Mouse (Mus musculus) left cerebral cortex, adult 2 months (tissue): Measurements from ENCODE around the gene Pde3a. TPM values are rescaled to one million over a fixed set of nuclear protein-coding genes. Genes with fewer than 3 reads are reported as not detected.

ENCODE experiments used
- DNase-seq, 2 experiments: peaks; one replicate each; pipeline ENCODE4 v3.0.0; 2021 to 2022; ENCODE audit warnings: low spot score in 2 of 2, mixed read lengths in 1 of 2; ENCODE audit errors: extremely low spot score in 1 of 2
- H3K27ac ChIP-seq: fragments of 200-600 bp; 2 replicates; pipeline ENCODE4 v1.8.1; 2022
- H3K4me3 ChIP-seq: fragments of 200-600 bp; 2 replicates; pipeline ENCODE4 v1.8.1; 2022
- CTCF ChIP-seq: fragments of 200-600 bp; IDR thresholded peaks from 2 replicates; pipeline ENCODE4 v1.8.1; 2022; ENCODE audit warnings: antibody characterized with exemption, mild to moderate bottlenecking, moderate library complexity
- intact Hi-C: fragments of 180-260 bp; cut with DNase I; formaldehyde crosslinking; loops from one replicate; pipeline ENCODE4 v1.15.1; 2025
- total RNA-seq, 2 experiments: library from RNA; stranded (reverse); gene quantifications; 2 replicates each; pipeline ENCODE4 v1.2.3; 2021

Gene Pde3a
- total RNA-seq, 2 experiments from 2014 or later = 1.4 to 1.8 TPM

DNA sequence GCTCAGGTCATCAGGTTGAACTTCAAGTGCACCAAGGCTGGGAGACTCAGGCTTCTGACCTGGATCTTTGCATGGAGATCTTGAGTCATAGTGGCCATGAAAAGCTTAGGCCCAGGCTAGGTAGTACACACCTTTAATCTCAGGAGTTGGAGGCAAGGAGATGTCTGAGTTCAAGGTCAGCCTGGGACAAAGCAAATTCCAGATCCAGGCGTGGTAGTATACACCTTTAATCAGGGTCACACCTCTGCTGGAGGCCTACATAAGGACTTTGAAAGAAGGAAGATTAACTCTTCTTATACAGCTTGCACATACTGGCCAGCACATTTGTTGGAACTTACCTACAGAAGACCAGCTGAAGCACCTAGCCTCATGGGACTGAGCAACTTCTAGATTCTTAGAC lies 86.8 kb downstream of the Pde3a start:
- no peak overlapping the region for H3K4me3 ChIP-seq
- no peak for DNase-seq
- TF ChIP-seq CTCF = no peak
- H3K27ac ChIP-seq = no peak overlapping the region
- intact Hi-C loops = no loop called here

DNA sequence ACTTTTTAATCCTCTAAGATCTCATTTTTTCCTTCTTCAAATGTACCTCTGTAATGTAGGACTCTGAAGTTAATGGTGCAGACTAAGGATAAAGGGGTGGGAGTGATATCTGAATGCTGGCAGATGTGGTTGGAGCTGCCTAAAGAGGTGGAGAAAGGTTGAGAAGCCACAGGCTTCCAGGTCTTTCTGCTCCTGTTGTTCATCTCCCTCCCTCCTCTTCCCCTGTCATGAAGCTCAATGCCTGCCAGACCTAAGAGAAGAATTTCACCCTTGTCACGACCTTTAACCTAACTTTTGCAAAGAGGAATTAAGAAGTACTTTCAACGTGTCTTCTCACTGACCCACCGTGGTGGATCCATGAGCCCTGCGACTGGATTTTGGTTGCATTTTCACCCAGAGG lies 87.4 kb downstream of the Pde3a start:
- intact Hi-C loops = no loop called here
- DNase-seq = no peak
- TF ChIP-seq CTCF = no peak
- no peak overlapping the region for H3K27ac ChIP-seq
- H3K4me3 ChIP-seq = no peak overlapping the region

DNA sequence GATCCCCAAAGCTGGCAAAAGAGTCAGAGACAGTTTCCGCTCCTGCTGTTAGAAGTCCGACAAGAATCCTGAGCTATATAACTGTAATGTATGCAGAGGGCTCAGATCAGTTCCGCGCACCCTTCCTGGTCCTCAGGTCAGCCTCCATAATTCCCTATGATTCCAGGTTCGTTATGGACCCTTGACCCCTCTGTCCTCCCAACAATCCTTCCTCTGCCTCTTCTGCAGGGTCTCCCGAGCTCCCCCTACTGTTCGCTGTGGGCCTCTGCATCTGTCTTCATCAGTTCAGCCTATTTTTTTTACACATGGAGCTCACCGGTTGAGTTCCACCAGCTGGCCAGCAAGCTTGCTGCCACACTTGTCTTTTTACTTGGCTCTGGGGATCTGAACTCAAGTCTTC lies 88.6 kb downstream of the Pde3a start:
- Histone ChIP-seq H3K27ac (no peak overlapping the region), H3K4me3 (no peak overlapping the region)
- intact Hi-C loops = no loop called here
- peak; percentile 48 for TF ChIP-seq CTCF
- no peak for DNase-seq

DNA sequence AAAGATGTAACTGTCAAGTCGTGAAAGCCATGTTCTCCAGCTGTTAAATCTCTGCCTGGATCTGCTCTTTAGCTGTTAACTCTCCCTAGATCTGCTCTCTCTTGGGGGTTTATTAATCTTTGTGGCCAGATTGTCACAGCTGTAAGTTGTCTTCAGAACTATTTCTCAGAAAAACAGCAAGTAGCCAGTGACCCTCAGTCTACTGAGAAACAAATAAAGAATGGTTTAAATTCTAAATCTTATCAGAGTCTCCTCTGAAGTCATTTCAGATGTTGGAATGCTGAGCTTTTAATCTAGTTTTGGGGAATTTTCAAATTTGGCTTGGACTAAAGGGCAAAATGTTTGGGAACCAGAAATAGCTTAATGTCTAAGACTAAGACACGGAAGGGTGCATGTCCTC lies 92.3 kb downstream of the Pde3a start:
- Histone ChIP-seq H3K4me3 (no peak overlapping the region), H3K27ac (no peak overlapping the region)
- TF ChIP-seq CTCF = no peak
- intact Hi-C loops = no loop called here
- no peak for DNase-seq

DNA sequence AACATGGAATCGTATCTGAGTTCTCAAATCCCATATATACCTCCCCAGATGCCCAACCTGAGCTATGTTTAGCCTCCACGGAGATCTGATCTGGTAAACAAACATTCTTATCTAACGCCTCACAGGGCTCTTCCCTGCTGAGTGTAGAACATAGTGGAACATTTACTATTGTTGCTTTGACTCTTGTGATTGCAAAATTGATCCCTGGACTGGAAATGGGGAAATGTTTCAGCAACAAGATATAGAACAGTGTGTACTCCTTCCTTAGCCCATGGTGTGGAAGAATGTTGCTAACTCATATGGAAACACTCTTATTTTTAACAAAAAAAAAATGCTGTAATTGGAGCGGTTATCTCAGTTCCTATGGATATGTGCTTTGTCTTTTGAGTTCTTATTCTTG lies 98.8 kb downstream of the Pde3a start:
- TF ChIP-seq CTCF = no peak
- H3K27ac ChIP-seq = no peak overlapping the region
- DNase-seq = no peak
- no peak overlapping the region for H3K4me3 ChIP-seq
- intact Hi-C loops = no loop called here

DNA sequence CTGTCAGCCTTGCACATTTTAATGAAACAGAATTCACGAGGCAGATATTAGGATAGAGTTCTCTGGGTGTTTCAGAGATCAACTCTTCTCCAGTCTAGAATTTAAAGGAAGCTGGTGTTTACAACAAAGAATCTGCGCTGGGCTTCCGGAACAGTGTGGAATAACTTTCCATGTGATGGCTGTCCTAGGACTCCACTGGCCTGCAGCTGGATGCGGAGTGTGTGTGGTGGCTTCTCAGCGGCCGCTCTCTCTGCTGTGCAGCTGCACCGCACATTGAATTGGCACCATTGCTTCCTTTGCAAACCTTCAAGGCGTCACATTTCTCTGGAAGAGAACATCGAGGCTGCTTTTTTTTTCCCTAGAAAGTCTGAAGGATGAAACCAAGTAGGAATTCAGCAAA lies 99.5 kb downstream of the Pde3a start:
- intact Hi-C loops = no loop called here
- Histone ChIP-seq H3K27ac (no peak overlapping the region), H3K4me3 (no peak overlapping the region)
- DNase-seq = no peak
- TF ChIP-seq CTCF = no peak

DNA sequence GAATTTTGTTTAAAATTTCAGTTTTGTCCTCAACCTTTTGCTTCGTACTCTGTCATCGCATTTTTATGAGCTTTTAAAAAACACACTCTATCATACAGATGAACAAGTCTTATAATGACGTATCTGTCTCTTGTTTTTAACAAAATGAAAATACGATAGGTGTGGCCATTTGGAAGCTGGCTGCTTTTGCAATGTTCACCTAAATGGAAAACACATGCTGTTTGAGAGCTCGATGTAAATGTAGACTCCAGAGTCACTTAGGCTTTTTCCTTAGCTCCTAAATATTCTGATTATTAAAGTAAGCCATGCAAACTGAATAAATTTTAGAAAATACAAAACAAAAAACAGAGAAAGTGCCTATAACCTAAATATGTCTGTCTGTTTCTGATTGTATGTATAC lies 101.2 kb downstream of the Pde3a start:
- Histone ChIP-seq H3K27ac (no peak overlapping the region), H3K4me3 (no peak overlapping the region)
- intact Hi-C loops = no loop called here
- no peak for DNase-seq
- TF ChIP-seq CTCF = no peak

DNA sequence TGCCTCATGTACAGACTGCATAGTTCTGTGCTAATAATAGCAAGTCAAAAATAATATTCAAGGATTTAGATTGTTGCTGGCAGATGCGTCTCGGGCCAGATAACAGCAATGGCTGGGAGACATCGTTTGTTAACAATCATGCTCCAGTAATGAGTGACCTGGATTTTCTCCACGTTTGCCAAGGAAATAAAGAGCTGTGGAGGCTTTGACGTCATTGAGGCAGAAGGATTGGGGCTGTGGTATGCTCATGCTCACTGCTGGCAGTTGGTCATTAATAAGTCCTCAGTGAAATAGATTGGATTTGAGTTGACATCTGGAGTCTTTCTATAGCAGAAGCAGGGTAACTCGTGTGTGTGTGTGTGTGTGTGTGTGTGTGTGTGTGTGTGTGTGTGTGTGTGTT lies 103.2 kb downstream of the Pde3a start:
- no peak for TF ChIP-seq CTCF
- DNase-seq = no peak
- intact Hi-C loops = no loop called here
- Histone ChIP-seq H3K27ac (no peak overlapping the region), H3K4me3 (no peak overlapping the region)

DNA sequence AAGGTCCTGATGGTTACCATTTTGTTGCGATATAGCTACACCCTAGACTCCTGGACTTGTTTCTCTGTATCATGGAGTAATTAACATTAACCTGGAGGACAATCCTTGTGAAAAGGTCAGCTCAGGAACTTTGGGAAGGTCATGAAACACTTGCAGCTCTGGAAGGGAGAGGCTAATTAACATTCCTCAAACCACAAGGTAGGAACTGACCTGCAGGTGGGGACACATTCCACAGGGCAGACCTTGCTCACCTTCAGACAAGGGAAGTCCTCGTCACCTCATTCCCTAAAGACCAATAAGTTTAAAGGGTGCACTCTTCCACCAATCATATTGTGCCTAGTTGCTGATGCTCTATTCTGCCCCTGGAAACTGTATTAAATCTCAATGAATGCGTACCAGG lies 114.6 kb downstream of the Pde3a start:
- Histone ChIP-seq H3K27ac (no peak overlapping the region), H3K4me3 (no peak overlapping the region)
- TF ChIP-seq CTCF = no peak
- no peak for DNase-seq
- intact Hi-C loops = no loop called here

DNA sequence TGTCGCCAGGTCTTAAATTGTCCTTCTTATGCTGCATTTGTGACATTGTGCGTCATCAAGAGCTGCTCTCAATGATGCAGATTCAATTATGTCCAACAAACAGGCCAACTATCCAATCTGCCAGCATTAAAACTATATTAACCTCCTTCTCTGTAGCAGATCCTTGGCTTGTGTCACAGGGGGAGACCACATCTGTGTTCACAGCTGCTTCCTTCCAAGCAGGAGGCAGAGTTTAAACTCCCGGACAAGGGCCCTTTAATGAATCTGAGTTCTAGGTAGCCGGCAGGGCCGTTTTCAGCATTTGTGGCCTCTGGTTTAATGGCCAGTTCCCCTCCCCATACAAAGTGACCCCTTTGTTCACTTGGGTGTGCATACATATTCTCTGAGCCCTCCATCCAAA lies 118.0 kb downstream of the Pde3a start:
- intact Hi-C loops = no loop called here
- no peak overlapping the region for H3K4me3 ChIP-seq
- H3K27ac ChIP-seq = no peak overlapping the region
- no peak for DNase-seq
- TF ChIP-seq CTCF = no peak

DNA sequence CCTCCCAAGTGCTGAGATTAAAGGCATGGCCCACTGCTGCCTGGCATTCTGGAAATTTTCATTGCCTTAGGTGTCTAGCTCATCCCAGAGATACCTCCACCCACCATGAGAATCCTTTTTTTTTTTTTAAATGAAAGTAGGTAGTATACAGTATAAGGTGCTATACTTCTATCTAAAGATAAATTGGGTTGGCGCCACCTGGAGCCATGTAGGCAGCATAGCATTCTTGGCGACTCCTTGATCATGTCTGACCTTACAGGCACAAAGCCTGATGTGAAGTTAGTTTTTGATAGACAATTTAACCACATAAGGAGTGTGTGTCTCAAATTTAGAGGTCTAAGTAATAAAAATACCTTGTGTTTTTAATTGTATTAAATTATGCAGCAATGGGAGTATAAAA lies 123.6 kb downstream of the Pde3a start:
- intact Hi-C loops = loop anchor here (5.0 kb wide), 2 partner anchors 445 to 605 kb away; no protein-coding TSS in a partner anchor
- Histone ChIP-seq H3K4me3 (no peak overlapping the region), H3K27ac (no peak overlapping the region)
- no peak for DNase-seq
- TF ChIP-seq CTCF = peak; percentile 46

DNA sequence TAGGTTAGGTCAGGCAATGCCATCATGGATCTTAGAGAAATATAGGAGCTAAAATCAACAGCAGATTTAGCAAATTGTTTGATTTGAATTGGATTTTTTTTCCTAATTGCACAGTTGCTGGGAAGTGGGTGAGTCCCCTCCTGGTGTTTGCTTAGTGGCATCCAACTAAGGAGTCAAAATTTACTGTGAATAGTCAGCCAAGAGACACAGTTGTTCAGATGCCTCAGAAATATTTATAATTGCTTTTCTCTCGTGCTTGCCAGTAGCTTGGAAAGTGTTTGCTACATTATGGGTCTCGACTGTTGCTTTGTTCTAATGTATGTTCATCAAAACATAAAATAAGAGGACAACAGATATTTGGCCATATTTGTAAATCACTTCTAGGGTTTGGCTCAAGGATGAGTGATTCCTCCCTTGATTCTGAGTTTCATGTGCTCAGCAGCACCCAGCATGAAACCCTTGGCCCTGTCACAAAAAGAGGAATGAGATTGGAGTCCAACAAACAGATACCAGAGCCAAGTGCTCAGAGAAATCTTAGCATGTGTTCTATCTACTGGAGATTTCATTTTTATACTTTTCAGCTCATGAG lies 125.5 kb downstream of the Pde3a start:
- intact Hi-C loops = loop anchor here (5.0 kb wide), 2 partner anchors 447 to 607 kb away; no protein-coding TSS in a partner anchor
- Histone ChIP-seq H3K4me3 (no peak overlapping the region), H3K27ac (no peak overlapping the region)
- DNase-seq = no peak
- TF ChIP-seq CTCF = no peak

DNA sequence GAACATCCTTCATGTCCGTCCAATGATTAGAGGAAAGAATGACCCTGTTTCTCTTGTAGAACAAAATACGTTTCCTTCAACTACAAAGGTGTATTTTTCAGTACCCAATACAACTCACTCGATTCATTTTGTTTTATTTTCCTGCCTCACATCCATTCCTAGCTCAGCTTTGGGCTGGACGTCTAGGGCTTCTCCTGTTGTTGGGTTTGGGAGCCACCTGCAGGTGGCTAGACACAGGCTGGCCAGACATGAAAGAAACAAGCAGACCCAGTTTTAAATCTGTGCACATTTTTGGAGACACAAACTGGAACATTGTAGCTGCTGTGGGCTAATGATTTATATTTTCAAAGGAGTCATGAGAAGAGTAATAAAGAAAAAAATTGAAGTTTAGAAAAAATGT lies 126.1 kb downstream of the Pde3a start:
- intact Hi-C loops = no loop called here

DNA sequence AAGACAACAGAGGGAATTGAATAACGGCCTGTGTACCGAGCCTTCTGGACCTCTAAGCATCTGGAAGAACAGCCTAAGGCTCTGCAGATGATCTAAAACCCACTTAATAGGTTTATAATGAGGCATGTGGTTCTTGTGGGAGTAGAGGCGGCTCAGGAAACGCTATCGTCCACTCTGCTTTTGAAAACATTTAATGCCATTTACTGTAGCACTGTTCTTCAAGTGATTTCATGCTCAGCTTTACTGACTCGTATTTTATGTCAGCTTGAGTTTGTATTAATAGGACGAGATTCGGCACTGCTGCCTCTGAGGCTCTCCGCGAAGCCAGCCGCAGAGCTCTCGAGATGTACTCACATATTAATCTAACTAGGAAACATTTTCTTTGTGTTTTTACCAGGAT lies 131.9 kb downstream of the Pde3a start:
- H3K4me3 ChIP-seq = no peak overlapping the region
- intact Hi-C loops = no loop called here
- H3K27ac ChIP-seq = no peak overlapping the region
- no peak for DNase-seq
- TF ChIP-seq CTCF = no peak

More for the DNA sequence above, 126.1 kb downstream of the Pde3a start:
- Histone ChIP-seq H3K27ac (no peak overlapping the region), H3K4me3 (no peak overlapping the region)
- DNase-seq = no peak
- TF ChIP-seq CTCF = no peak; the same call in 1 of the 2 replicates
